Mouse (Mus musculus) ovary, postnatal 36 days (tissue): Measurements from ENCODE around the gene Pglyrp2.

Source experiments
- DNase-seq: peaks from one replicate; pipeline ENCODE4 v3.0.0; 2022; ENCODE audit warnings: low spot score, mixed read lengths

Pglyrp2 gene

GRCm38 (mm10) chr17:32402011-32402778 is 21.8 kb downstream of the Pglyrp2 start:
- no peak for DNase-seq

DNA sequence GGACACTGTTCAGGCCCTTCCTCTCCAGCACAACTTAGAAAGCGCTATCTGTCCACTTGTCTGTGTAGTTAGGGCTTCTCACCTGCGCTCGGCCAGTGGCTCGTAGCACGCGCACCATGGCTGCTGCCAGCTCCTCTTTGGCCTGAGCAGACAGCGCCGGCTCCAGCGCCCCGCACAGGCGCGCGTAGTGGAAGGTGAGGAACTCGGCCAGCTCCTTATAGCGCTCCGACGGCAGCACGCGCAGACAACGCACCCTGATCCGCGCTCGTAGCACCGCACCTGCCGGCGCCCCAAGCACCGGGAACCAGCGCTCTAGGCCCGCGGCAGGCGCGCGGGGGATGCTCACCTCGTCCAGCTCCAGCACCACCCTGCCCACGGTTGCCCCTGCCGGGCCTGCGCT is 27.7 kb downstream of the Pglyrp2 start:
- no peak for DNase-seq

GRCm38 (mm10) chr17:32393944-32394343 is 30.0 kb downstream of the Pglyrp2 start:
- DNase-seq, result no peak

DNA sequence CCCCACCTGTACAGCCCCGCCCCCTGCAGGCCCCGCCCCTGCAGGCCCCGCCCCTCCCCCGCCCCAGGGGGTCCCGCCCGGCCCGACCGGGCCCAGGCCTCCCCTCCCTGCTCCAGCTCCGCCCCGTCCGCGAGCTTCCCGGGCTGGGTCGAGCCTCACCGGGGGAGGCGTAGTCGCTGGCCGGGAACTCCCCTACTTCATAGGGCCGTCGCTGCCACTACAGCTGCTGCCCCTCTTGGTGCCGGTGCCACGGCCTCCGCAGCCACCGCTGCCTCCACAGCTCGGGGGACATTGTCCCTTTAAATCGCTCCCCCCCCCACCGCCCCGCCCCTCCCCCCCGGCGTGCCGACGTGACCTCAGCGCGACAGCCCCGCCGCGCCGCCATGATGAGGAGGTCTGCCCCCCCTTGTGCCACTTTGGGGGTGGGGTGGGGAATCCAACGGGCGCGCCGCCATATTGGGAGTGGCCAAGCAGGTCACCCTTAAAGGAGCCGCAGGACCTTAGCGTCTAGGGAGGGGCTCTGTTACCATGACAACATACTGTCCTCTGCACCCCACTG is 34.8 kb downstream of the Pglyrp2 start, which contains the start of gene Wiz:
Gene Wiz (minus strand): TSS at position 339 of the 559 bp plus-strand sequence.
- peak; percentile 94 for DNase-seq

GRCm38 (mm10) chr17:32388370-32389100 is 35.4 kb downstream of the Pglyrp2 start:
- no peak for DNase-seq

DNA sequence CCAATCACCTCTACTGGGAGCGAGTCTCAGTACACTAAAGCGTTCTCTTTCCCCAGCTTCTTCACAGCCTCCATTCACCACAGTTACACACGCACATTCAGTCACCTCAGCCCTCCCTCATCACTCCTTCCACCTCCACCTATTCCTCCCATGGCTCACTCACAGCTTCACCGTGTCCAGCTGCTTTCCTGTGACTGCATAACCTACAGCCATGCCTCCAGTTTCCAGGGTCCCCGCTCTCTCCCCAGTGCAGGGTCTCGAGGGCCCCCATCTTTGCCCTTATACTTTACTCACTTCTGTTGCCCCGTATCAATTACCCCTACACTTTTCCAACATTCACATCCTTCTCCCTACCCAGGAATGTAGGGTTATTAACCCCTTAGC is 36.0 kb downstream of the Pglyrp2 start:
- DNase-seq, result no peak

- no peak for DNase-seq
These were observed 37.1 kb downstream of the Pglyrp2 start for GRCm38 (mm10) chr17:32386659-32387432.

- DNase-seq, result no peak
These were observed 40.3 kb downstream of the Pglyrp2 start for GRCm38 (mm10) chr17:32383661-32384060.

GRCm38 (mm10) chr17:32382576-32382975 is 41.4 kb downstream of the Pglyrp2 start:
- no peak for DNase-seq

- DNase-seq, result no peak
These were observed 45.2 kb downstream of the Pglyrp2 start for GRCm38 (mm10) chr17:32378786-32379185.

DNA sequence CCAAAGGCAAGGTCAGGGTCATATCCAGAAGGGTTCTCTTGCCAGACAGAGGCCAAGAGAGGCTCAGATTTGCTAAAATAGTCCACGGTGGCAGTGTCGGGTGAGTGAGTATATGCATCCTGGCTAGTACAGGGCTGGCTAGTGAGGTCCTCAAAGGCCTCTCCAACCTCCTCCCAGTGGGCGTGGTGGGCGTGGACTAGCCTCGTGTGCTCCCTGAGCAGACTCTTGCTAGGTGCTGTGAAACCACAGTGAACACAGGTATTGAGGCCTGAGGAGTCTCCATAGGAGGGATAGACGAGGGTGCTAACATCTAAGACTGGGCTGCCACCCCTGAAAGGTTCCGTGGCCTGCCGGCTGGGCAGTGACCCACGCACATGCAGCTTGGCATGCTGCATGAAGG is 46.8 kb downstream of the Pglyrp2 start:
- DNase-seq, result no peak

DNA sequence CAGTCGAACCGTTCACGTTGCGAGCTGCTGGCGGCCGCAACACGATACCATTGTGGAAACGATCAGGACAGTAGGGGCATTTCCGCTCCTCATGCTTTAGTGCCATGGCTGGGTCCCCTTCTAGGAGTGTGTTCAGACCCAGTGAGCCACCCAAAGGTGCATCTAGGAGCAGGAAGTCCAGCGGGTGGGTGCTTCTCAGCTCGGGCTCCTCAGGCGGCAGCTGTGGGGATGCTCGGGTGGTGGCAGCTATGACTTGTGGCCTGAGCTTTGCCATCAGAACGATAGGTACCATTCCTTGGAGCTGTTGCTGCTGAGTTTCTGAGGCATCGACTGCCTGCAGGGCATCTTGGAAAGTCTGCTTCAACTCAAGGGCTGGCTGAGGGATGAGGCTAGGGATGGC is 47.5 kb downstream of the Pglyrp2 start:
- no peak for DNase-seq

DNA sequence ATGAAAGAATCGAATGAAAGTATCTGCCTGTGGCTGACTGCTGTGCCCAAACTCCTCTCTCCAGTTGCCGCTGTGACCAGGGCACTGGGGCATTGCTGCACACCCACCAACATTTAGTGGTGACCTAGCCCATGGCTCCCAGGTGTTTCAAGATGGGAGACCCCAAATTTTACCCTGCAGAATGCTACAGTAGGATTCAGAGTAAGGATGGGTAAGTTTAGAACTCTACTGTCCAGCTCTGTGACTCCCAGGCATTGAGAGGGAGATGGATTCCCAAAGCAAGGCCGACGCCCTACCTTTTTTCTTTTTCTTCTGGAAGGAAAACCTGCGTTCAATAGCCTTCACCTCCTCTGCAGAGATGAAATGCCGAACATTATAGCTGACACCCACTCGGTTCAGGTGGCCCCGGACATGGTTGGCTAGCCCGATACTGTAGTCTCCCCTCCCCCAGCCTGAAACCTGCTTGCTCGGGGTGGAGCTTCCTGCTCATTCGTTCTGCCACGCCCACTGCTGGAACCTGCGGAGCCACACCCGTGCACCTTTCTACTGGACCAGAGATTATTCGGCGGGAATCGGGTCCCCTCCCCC is 54.9 kb downstream of the Pglyrp2 start:
- no peak for DNase-seq

GRCm38 (mm10) chr17:32367706-32368105 is 56.3 kb downstream of the Pglyrp2 start:
- no peak for DNase-seq

GRCm38 (mm10) chr17:32365296-32365695 is 58.7 kb downstream of the Pglyrp2 start:
- DNase-seq, result no peak

- DNase-seq, result no peak
These were observed 59.1 kb downstream of the Pglyrp2 start for GRCm38 (mm10) chr17:32364850-32365249.

- DNase-seq, result peak; percentile 92
These were observed 59.6 kb downstream of the Pglyrp2 start for GRCm38 (mm10) chr17:32364331-32364730.

DNA sequence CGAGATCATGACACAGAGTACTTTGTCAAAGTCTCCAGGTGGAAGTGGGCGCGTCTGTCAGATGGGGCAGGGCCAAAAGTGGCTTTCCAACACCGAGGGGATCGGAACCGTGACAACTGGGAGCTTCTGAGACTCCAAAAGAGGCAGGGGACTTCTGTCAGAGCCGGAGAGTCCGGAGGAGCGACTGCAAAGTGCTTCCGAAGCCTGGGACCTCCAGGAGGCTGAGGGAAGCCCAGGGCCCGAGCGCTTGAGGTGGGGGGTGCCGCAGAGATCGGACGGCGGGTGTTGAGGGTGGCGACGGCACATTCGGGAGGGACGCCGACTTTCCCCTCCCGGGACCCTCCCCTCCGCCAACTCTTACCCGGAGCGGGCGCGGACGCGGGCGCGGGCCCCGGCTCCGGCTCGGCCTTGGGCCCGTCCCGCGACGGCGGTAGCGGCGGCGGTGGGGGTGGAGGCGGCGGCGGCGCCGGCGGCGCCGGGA is 60.1 kb downstream of the Pglyrp2 start:
- no peak for DNase-seq

GRCm38 (mm10) chr17:32362686-32363085 is 61.3 kb downstream of the Pglyrp2 start:
- no peak for DNase-seq
